Mouse (Mus musculus) limb, embryonic 11.5 days (tissue): Measurements from ENCODE around the gene Metrn. TPM values are rescaled to one million over a fixed set of nuclear protein-coding genes. Genes with fewer than 3 reads are reported as not detected.

ENCODE experiments used
- ATAC-seq: fragments of 200-750 bp; cut with Nextera tagmentation; 2 replicates; pipeline ENCODE4 v1.8.0; 2017; ENCODE audit warnings: low read depth; ENCODE audit not compliant: insufficient number of reproducible peaks, low FRiP score, low TSS enrichment
- DNase-seq: peaks from one replicate; pipeline ENCODE4 v3.0.0-alpha.2; 2015; ENCODE audit warnings: low spot score
- H3K27ac ChIP-seq: fragments of 300-500 bp; sonication (generic); replicated peaks from 2 replicates; pipeline ENCODE4 v1.5.1; 2014; ENCODE audit warnings: low read depth, mild to moderate bottlenecking, low read length
- H3K27me3 ChIP-seq: fragments of 300-500 bp; sonication (generic); 2 replicates; pipeline ENCODE4 v1.6.1; 2014; ENCODE audit warnings: mild to moderate bottlenecking, low read length, mixed read lengths; ENCODE audit not compliant: control insufficient read depth, insufficient read depth
- H3K36me3 ChIP-seq: fragments of 300-500 bp; sonication (generic); 2 replicates; pipeline ENCODE4 v1.6.1; 2014; ENCODE audit warnings: mild to moderate bottlenecking, low read length, moderate library complexity, mixed read lengths; ENCODE audit not compliant: control insufficient read depth, insufficient read depth
- H3K4me1 ChIP-seq: fragments of 300-500 bp; sonication (generic); 2 replicates; pipeline ENCODE4 v1.6.1; 2014; ENCODE audit warnings: low read length, mixed read lengths; ENCODE audit not compliant: control insufficient read depth, insufficient read depth
- H3K4me2 ChIP-seq: fragments of 300-500 bp; sonication (generic); 2 replicates; pipeline ENCODE4 v1.6.1; 2014; ENCODE audit warnings: low read depth, mild to moderate bottlenecking, moderate library complexity; ENCODE audit not compliant: severe bottlenecking
- H3K4me3 ChIP-seq: fragments of 300-500 bp; sonication (generic); 2 replicates; pipeline ENCODE4 v1.5.1; 2014; ENCODE audit warnings: low read depth, low read length
- H3K9ac ChIP-seq: fragments of 300-500 bp; sonication (generic); 2 replicates; pipeline ENCODE4 v1.6.1; 2014; ENCODE audit warnings: mild to moderate bottlenecking, low read length
- H3K9me3 ChIP-seq: fragments of 300-500 bp; sonication (generic); 2 replicates; pipeline ENCODE4 v1.6.1; 2016; ENCODE audit warnings: low read length; ENCODE audit not compliant: control insufficient read depth
- WGBS: fragments of 180-500 bp; shearing (Covaris S2); extraction: QIAGEN DNeasy Blood & Tissue Kit; methylation state at CpG from one replicate; pipeline ENCODE4 v1.1.7; 2014; 5-methylcytosine and 5-hydroxymethylcytosine counted together
- microRNA-seq: library from miRNA; unstranded; fragments of <30 nt; microRNA quantifications from one replicate; pipeline ENCODE4, GENCODE M21; 2016
- polyA plus RNA-seq: library from polyadenylated mRNA; unstranded; fragments of >200 nt; fragmentation: Nextera tagmentation; extraction: Ambion mirVana; gene quantifications from 2 replicates; pipeline ENCODE4 v1.2.1, GENCODE M21; 2014

Metrn gene
- polyA plus RNA-seq, 1 experiment from 2014 or later: 15.0 TPM

- Histone ChIP-seq H3K27me3 (no peaks in the 10 kb centered on the region), H3K4me1 (peaks cover 4% of the 10 kb centered on the region; the same call in 1 of the 2 replicates), H3K36me3 (no peaks in the 10 kb centered on the region), H3K4me3 (no peak overlapping the region), H3K9me3 (no peaks in the 10 kb centered on the region), H3K4me2 (no peak overlapping the region), H3K27ac (no peak overlapping the region), H3K9ac (no peak overlapping the region)
- ATAC-seq: no peak
- WGBS: 70% methylated on average over 5 of the region's 5 CpGs
- no peak for DNase-seq
Observed at GRCm38 (mm10) chr17:25751446-25751845, 45.5 kb downstream of the Metrn start.

GRCm38 (mm10) chr17:25749314-25749713, 47.6 kb downstream of the Metrn start:
- ATAC-seq (no peak), DNase-seq (no peak)
- H3K4me3 ChIP-seq: no peak overlapping the region
- no peaks in the 10 kb centered on the region for H3K36me3 ChIP-seq
- no peak overlapping the region for H3K4me2 ChIP-seq
- WGBS: 84% methylated on average over 6 of the region's 6 CpGs
- no peaks in the 10 kb centered on the region for H3K27me3 ChIP-seq
- H3K4me1 ChIP-seq: no peaks in the 10 kb centered on the region
- H3K27ac ChIP-seq: no peak overlapping the region
- H3K9me3 ChIP-seq: no peaks in the 10 kb centered on the region
- no peak overlapping the region for H3K9ac ChIP-seq

- Histone ChIP-seq H3K9me3 (no peaks in the 10 kb centered on the region), H3K27ac (no peak overlapping the region), H3K27me3 (no peaks in the 10 kb centered on the region), H3K36me3 (no peaks in the 10 kb centered on the region), H3K4me2 (no peak overlapping the region), H3K4me3 (no peak overlapping the region), H3K4me1 (no peaks in the 10 kb centered on the region), H3K9ac (no peak overlapping the region)
- DNase-seq: no peak
- ATAC-seq: no peak
- 94% methylated on average over 4 of the region's 4 CpGs for WGBS
Observed at GRCm38 (mm10) chr17:25748238-25748637, 48.7 kb downstream of the Metrn start.

GRCm38 (mm10) chr17:25744311-25744710, 52.6 kb downstream of the Metrn start:
- WGBS: 75% methylated on average over 10 of the region's 10 CpGs

GRCm38 (mm10) chr17:25743831-25744230, 53.1 kb downstream of the Metrn start:
- no peaks in the 10 kb centered on the region for H3K27me3 ChIP-seq
- H3K4me1 ChIP-seq: no peaks in the 10 kb centered on the region
- no peak overlapping the region for H3K4me3 ChIP-seq
- no peak for DNase-seq
- no peaks in the 10 kb centered on the region for H3K9me3 ChIP-seq
- no peak for ATAC-seq
- H3K4me2 ChIP-seq: no peak overlapping the region
- WGBS: 94% methylated on average over 9 of the region's 9 CpGs
- no peaks in the 10 kb centered on the region for H3K36me3 ChIP-seq
- H3K9ac ChIP-seq: no peak overlapping the region
- H3K27ac ChIP-seq: no peak overlapping the region

More at GRCm38 (mm10) chr17:25744311-25744710, 52.6 kb downstream of the Metrn start:
- Histone ChIP-seq H3K27ac (no peak overlapping the region), H3K4me3 (no peak overlapping the region), H3K36me3 (no peaks in the 10 kb centered on the region), H3K4me1 (no peaks in the 10 kb centered on the region), H3K27me3 (no peaks in the 10 kb centered on the region), H3K4me2 (no peak overlapping the region), H3K9me3 (no peaks in the 10 kb centered on the region), H3K9ac (no peak overlapping the region)
- no peak for ATAC-seq
- DNase-seq: no peak

Small RNA genes within 50 kb of the gene (microRNA-seq; reads per million reads assigned to microRNA genes)
- gene Gm25083 (not detected), gene Mir3082 (not detected), gene Mir6966 (not detected)

Other genes with a start within 250 kb of the Metrn start
- 7.1 and 8.8 TPM in 2 replicates for gene Sox8, start 226.4 kb downstream of the Metrn start, polyA plus RNA-seq
- gene Lmf1, start 218.1 kb downstream of the Metrn start, polyA plus RNA-seq: 22.5 and 23.8 TPM in 2 replicates
- 3.2 and 9.7 TPM in 2 replicates for gene Gng13, start 80.0 kb downstream of the Metrn start, polyA plus RNA-seq
- gene Chtf18, start 69.7 kb downstream of the Metrn start, polyA plus RNA-seq: 29.1 and 31.5 TPM in 2 replicates
- gene Rpusd1, start 69.5 kb downstream of the Metrn start, polyA plus RNA-seq: 20.4 and 23.4 TPM in 2 replicates
- not detected in 2 replicates for gene Mslnl, start 61.1 kb downstream of the Metrn start, polyA plus RNA-seq
- 0.14 and 0.24 TPM in 2 replicates for gene Msln, start 42.8 kb downstream of the Metrn start, polyA plus RNA-seq
- 21.8 and 23.6 TPM in 2 replicates for gene Narfl, start 23.4 kb downstream of the Metrn start, polyA plus RNA-seq
- 62.7 and 68.0 TPM in 2 replicates for gene Haghl, start 11.5 kb downstream of the Metrn start, polyA plus RNA-seq
- 0.11 and 0.16 TPM in 2 replicates for gene Ccdc78, start 10.6 kb downstream of the Metrn start, polyA plus RNA-seq
- gene Fam173a, start 4.2 kb downstream of the Metrn start, polyA plus RNA-seq: 52.3 and 53.4 TPM in 2 replicates
- 0.29 TPM in 1 of 2 replicates, not detected in the other for gene AC134908.4, start 1.5 kb downstream of the Metrn start, polyA plus RNA-seq
- gene Fbxl16, start 11.9 kb upstream of the Metrn start, polyA plus RNA-seq: 1.4 and 1.5 TPM in 2 replicates
- gene Wdr24, start 26.5 kb upstream of the Metrn start, polyA plus RNA-seq: 27.7 and 27.9 TPM in 2 replicates
- 45.5 and 55.0 TPM in 2 replicates for gene Jmjd8, start 31.7 kb upstream of the Metrn start, polyA plus RNA-seq
- gene Stub1, start 36.3 kb upstream of the Metrn start, polyA plus RNA-seq: 341 and 353 TPM in 2 replicates
- gene Rhbdl1, start 40.2 kb upstream of the Metrn start, polyA plus RNA-seq: 1.2 TPM in 2 replicates
- gene Gm20683, start 44.6 kb upstream of the Metrn start, polyA plus RNA-seq: 0.77 and 0.95 TPM in 2 replicates
- gene Rhot2, start 47.7 kb upstream of the Metrn start, polyA plus RNA-seq: 9.4 and 10.7 TPM in 2 replicates
- gene Wdr90, start 64.4 kb upstream of the Metrn start, polyA plus RNA-seq: 19.3 and 22.4 TPM in 2 replicates
- gene Mcrip2, start 71.6 kb upstream of the Metrn start, polyA plus RNA-seq: 7.8 and 10.7 TPM in 2 replicates
- 55.9 and 60.9 TPM in 2 replicates for gene Mettl26, start 77.9 kb upstream of the Metrn start, polyA plus RNA-seq
- gene Wfikkn1, start 83.7 kb upstream of the Metrn start, polyA plus RNA-seq: 0.68 and 0.75 TPM in 2 replicates
- gene Rab40c, start 122.6 kb upstream of the Metrn start, polyA plus RNA-seq: 19.2 and 19.7 TPM in 2 replicates
- 50.9 and 52.8 TPM in 2 replicates for gene Pigq, start 147.8 kb upstream of the Metrn start, polyA plus RNA-seq
- 0.27 TPM in 1 of 2 replicates, not detected in the other for gene Nhlrc4, start 147.8 kb upstream of the Metrn start, polyA plus RNA-seq
- 0.18 and 0.33 TPM in 2 replicates for gene A930017K11Rik, start 155.4 kb upstream of the Metrn start, polyA plus RNA-seq
- 23.8 and 25.7 TPM in 2 replicates for gene Capn15, start 188.7 kb upstream of the Metrn start, polyA plus RNA-seq